Mouse (Mus musculus) lung, postnatal 0 days (tissue): ENCODE measurements around the gene Osbp2. TPM values are rescaled to one million over a fixed set of nuclear protein-coding genes. Genes with fewer than 3 reads are reported as not detected.

ENCODE experiments used
- ATAC-seq: fragments of 200-750 bp; cut with Nextera tagmentation; 2 replicates; pipeline ENCODE4 v1.8.0; 2017; ENCODE audit warnings: moderate library complexity
- DNase-seq: peaks from one replicate; pipeline ENCODE4 v3.0.0-alpha.2; 2016; ENCODE audit warnings: low spot score
- H3K27ac ChIP-seq: fragments of 300-500 bp; sonication (generic); 2 replicates; pipeline ENCODE4 v1.5.1; 2014; ENCODE audit warnings: antibody characterized with exemption, mild to moderate bottlenecking, low read length, mixed read lengths
- H3K27me3 ChIP-seq: fragments of 300-500 bp; sonication (generic); replicated peaks from 2 replicates; pipeline ENCODE4 v1.6.1; 2014; ENCODE audit warnings: low read length, mixed read lengths; ENCODE audit not compliant: insufficient read depth
- H3K36me3 ChIP-seq: fragments of 300-500 bp; sonication (generic); 2 replicates; pipeline ENCODE4 v1.6.1; 2014; ENCODE audit warnings: low read length, mixed read lengths; ENCODE audit not compliant: insufficient read depth
- H3K4me1 ChIP-seq: fragments of 300-500 bp; sonication (generic); 2 replicates; pipeline ENCODE4 v1.6.1; 2014; ENCODE audit warnings: antibody characterized with exemption, low read depth, low read length, mixed read lengths; ENCODE audit not compliant: insufficient read depth
- H3K4me2 ChIP-seq: fragments of 300-500 bp; sonication (generic); replicated peaks from 2 replicates; pipeline ENCODE4 v1.6.1; 2014; ENCODE audit warnings: low read depth, mild to moderate bottlenecking, low read length, moderate library complexity, mixed read lengths
- H3K4me3 ChIP-seq: fragments of 300-500 bp; sonication (generic); 2 replicates; pipeline ENCODE4 v1.5.1; 2014; ENCODE audit warnings: low read depth, low read length
- H3K9ac ChIP-seq: fragments of 300-500 bp; sonication (generic); replicated peaks from 2 replicates; pipeline ENCODE4 v1.6.1; 2014; ENCODE audit warnings: low read depth, mild to moderate bottlenecking
- H3K9me3 ChIP-seq: fragments of 300-500 bp; sonication (generic); 2 replicates; pipeline ENCODE4 v1.6.1; 2016; ENCODE audit warnings: low read length, mixed read lengths
- CTCF ChIP-seq: IDR thresholded peaks from 2 replicates; pipeline ENCODE4 v1.5.1; 2016; ENCODE audit warnings: antibody characterized with exemption, mild to moderate bottlenecking
- EP300 ChIP-seq: IDR thresholded peaks from 2 replicates; pipeline ENCODE4 v1.6.1; 2016; ENCODE audit warnings: antibody characterized with exemption, mild to moderate bottlenecking, control low read depth
- WGBS: fragments of 180-500 bp; shearing (Covaris S2); extraction: QIAGEN DNeasy Blood & Tissue Kit; methylation state at CpG from one replicate; pipeline ENCODE4 v1.1.7; 2014; 5-methylcytosine and 5-hydroxymethylcytosine counted together
- polyA plus RNA-seq: library from polyadenylated mRNA; unstranded; fragments of >200 nt; fragmentation: Nextera tagmentation; extraction: Ambion mirVana; gene quantifications from 2 replicates; pipeline ENCODE4 v1.2.1, GENCODE M21; 2015

Gene Osbp2
- polyA plus RNA-seq, 1 experiment from 2014 or later, result 0.17 TPM

- Histone ChIP-seq H3K9me3 (no peaks in the 10 kb centered on the region), H3K4me2 (no peak overlapping the region), H3K9ac (no peak overlapping the region), H3K27me3 (0 out of 2 replicates have a peak, but pooled peaks cover 2% of the 10 kb centered on the region), H3K4me1 (no peaks in the 10 kb centered on the region), H3K36me3 (no peaks in the 10 kb centered on the region), H3K4me3 (no peak overlapping the region), H3K27ac (no peak overlapping the region)
- no peak for DNase-seq
- TF ChIP-seq CTCF (no peak), EP300 (no peak)
- WGBS, result 77% methylated on average over 8 of the region's 8 CpGs
- ATAC-seq, result no peak
Observed at GRCm38 (mm10) chr11:3742449-3742848, 121.3 kb downstream of the Osbp2 start.

DNA sequence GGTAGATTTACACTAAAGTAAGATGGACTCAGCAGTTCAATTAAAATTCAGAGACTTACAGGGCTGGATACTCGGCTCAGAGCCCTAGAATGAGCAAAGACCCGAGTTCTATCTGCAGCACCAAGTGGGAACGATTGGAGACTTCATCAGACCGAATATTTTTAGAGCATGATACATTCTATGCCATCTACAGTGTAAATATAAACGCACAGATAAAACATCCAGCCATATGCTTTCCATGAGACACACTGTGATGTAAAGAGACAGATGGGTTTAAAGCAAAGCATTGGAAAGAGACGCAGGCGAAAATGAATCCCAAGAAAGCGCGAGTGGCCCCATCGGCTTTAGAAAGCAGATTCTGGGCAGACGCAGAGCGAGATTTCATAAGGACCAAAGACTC lies 122.5 kb downstream of the Osbp2 start:
- Histone ChIP-seq H3K4me1 (no peaks in the 10 kb centered on the region), H3K9ac (no peak overlapping the region), H3K4me2 (no peak overlapping the region), H3K36me3 (no peaks in the 10 kb centered on the region), H3K27me3 (0 out of 2 replicates have a peak, but pooled peaks cover 2% of the 10 kb centered on the region), H3K4me3 (no peak overlapping the region), H3K27ac (no peak overlapping the region), H3K9me3 (no peaks in the 10 kb centered on the region)
- DNase-seq (no peak), ATAC-seq (no peak)
- TF ChIP-seq EP300, result no peak
- TF ChIP-seq CTCF, result no peak
- WGBS, result 79% methylated on average over 12 of the region's 12 CpGs

GRCm38 (mm10) chr11:3738778-3739177 lies 124.9 kb downstream of the Osbp2 start:
- no peak for ATAC-seq
- no peaks in the 10 kb centered on the region for H3K4me1 ChIP-seq
- no peaks in the 10 kb centered on the region for H3K27me3 ChIP-seq
- no peaks in the 10 kb centered on the region for H3K36me3 ChIP-seq
- H3K4me2 ChIP-seq, result no peak overlapping the region
- no peak overlapping the region for H3K9ac ChIP-seq
- H3K9me3 ChIP-seq, result no peaks in the 10 kb centered on the region
- no peak overlapping the region for H3K4me3 ChIP-seq
- peak; percentile 22 for DNase-seq
- H3K27ac ChIP-seq, result no peak overlapping the region
- WGBS, result 79% methylated on average over 2 of the region's 2 CpGs
- TF ChIP-seq EP300, result no peak
- TF ChIP-seq CTCF, result no peak

GRCm38 (mm10) chr11:3735715-3736114 lies 128.0 kb downstream of the Osbp2 start:
- no peak for ATAC-seq

DNA sequence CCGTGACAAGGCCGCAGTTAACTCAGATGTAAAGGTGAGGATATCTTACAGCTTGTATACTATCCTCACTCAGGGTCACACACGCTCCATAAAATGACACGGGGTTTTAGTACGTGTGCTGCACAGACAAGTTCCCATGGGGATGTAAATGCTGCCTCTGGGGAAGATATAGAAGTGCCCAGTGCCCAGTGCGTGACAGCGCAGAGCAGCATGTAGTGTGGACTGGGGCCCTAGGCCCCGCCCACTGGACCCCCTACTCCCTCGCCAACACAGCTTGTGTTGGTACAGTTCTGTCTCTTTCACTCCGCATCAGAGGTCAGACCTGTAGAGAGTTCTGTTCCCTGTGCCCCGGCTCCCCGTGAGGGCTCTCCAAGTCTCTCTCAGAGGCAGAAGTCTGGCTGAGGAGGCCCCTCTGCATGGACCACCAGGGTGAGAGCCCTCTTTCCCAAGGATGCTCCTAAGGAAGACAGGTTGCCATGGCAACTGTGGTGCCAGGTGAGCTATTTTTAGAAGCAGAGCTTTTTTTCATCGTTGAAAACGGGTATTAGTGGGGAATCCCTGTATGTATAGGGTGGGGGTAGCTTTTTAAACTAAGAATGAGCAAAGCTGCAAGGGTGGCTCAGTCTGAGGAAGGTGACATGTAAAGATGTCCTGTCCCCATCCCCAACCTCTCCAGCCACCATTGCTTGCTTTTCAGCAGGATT lies 129.6 kb downstream of the Osbp2 start:
- Histone ChIP-seq H3K27me3 (no peaks in the 10 kb centered on the region), H3K4me3 (no peak overlapping the region), H3K27ac (no peak overlapping the region), H3K9me3 (no peaks in the 10 kb centered on the region), H3K36me3 (no peaks in the 10 kb centered on the region), H3K9ac (no peak overlapping the region), H3K4me1 (no peaks in the 10 kb centered on the region), H3K4me2 (no peak overlapping the region)
- WGBS, result 69% methylated on average over 14 of the region's 14 CpGs
- TF ChIP-seq EP300 (no peak), CTCF (no peak)
- ATAC-seq (no peak), DNase-seq (no peak)

More at GRCm38 (mm10) chr11:3735715-3736114, 128.0 kb downstream of the Osbp2 start:
- DNase-seq, result no peak
- Histone ChIP-seq H3K36me3 (no peaks in the 10 kb centered on the region), H3K4me3 (no peak overlapping the region), H3K27ac (no peak overlapping the region), H3K9ac (no peak overlapping the region), H3K4me2 (no peak overlapping the region), H3K9me3 (no peaks in the 10 kb centered on the region), H3K4me1 (no peaks in the 10 kb centered on the region), H3K27me3 (no peaks in the 10 kb centered on the region)
- 58% methylated on average over 11 of the region's 11 CpGs for WGBS
- no peak for TF ChIP-seq EP300
- TF ChIP-seq CTCF, result no peak

GRCm38 (mm10) chr11:3731469-3731868 lies 132.2 kb downstream of the Osbp2 start:
- H3K4me1 ChIP-seq, result no peaks in the 10 kb centered on the region
- no peaks in the 10 kb centered on the region for H3K36me3 ChIP-seq
- TF ChIP-seq EP300, result no peak
- no peak for TF ChIP-seq CTCF
- H3K9ac ChIP-seq, result no peak overlapping the region
- no peak overlapping the region for H3K4me2 ChIP-seq
- no peak for ATAC-seq
- no peak for DNase-seq
- H3K27me3 ChIP-seq, result no peaks in the 10 kb centered on the region
- WGBS, result 84% methylated on average over 4 of the region's 4 CpGs
- H3K4me3 ChIP-seq, result no peak overlapping the region
- no peak overlapping the region for H3K27ac ChIP-seq
- H3K9me3 ChIP-seq, result no peaks in the 10 kb centered on the region
